Mouse (Mus musculus): Measurements from ENCODE around the gene Apba2.

- no peak for TF ChIP-seq CTCF (IDR thresholded peaks at IDR 0.05; ENCODE audit: low read depth)
- TF ChIP-seq EP300 (IDR thresholded peaks at IDR 0.05; ENCODE audit: low read depth), result no peak
These were observed 60.4 kb downstream of the Apba2 start for GRCm38 (mm10) chr7:64561711-64562498.

Measured in heart, postnatal 0 days (tissue).